Mouse (Mus musculus): Measurements from ENCODE around the gene Cadps2.

DNA sequence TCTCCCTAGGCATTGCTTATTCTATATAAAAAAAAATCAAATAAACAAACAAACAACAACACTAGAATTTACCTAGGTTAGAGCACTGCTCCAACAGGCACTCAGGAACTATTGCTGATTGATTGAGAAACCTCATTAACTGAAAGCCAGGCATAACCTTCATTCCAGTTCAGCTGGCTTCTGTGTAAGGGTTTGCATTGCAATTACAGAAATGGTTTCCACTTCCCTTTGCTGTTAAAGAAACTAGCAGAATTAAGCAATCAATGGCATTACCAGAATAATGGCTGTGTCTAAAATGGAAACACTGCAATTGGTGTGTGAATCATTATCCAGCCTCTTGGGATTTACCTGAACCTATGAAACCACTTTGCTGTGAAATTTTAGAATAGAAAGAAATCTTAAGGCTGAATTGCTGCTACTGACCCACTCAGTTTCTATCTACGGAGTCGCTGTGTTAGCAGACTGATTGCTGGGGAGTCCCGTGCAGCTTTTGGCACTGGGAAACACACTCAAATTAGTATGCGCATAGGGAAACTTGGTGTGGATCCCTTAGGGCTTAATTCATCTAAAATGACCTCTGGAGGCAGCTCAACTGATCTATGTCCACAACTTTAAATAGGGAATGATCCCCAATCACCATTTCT lies 37.7 kb upstream of the Cadps2 start:
- TF ChIP-seq CTCF (conservative IDR thresholded peaks at IDR 0.05; ENCODE audit: insufficient read depth, insufficient read length, low read depth, low read length) = no peak
- TF ChIP-seq POLR2A (IDR thresholded peaks at IDR 0.05; ENCODE audit: low read depth, low read length) = no peak

Measured in kidney, adult 2 months (tissue).